In genomic region chr9:65908394-65909300, GRCm38 (mm10) we compare ENCODE assay signal across 8 mouse cellular contexts. TPM values are rescaled to one million over a fixed set of nuclear protein-coding genes. Genes with fewer than 3 reads are reported as not detected.
A peak's percentile ranks its signal among the peaks of the same experiment; 100 is the strongest.
DNase-seq lines count a peak whose midpoint lies in the region; ATAC-seq lines count a peak whose summit lies in the region.

Trip4 (minus strand) TSS chr9:65908794.
Csnk1g1 (plus strand) TSS chr9:65908924.

- peak; percentile 98 for ATAC-seq in megakaryocyte progenitor cell, adult 5-6 weeks (replicated peaks; ENCODE audit: poor library complexity)

- DNase-seq in adipocyte (ENCODE audit: low spot score), result peak; percentile 97
- DNase-seq in embryo, embryonic 10 days (ENCODE audit: low spot score), result peak; percentile 98
- DNase-seq in gastrocnemius, postnatal 10 days, result peak; percentile 91
- peak; percentile 98 for DNase-seq in induced T-regulatory cell, adult 2 months (ENCODE audit: low read depth)
- peak; percentile 95 to 97 for DNase-seq in left cerebral cortex, adult 9 months (ENCODE audit: low spot score in 2 of 2)
- peak; percentile 91 for DNase-seq in right cerebral cortex, postnatal 14 days
- peak; percentile 85 to 94 for DNase-seq in urinary bladder, postnatal 36 days (ENCODE audit: low spot score in 2 of 2)

RNA-seq across cellular contexts. Expression of gene Trip4, which starts in this region (rescaled TPM):
- 10 to 100 TPM; 18.0 to 18.3 TPM for total RNA-seq in gastrocnemius, postnatal 10 days (2021)
- 15.1 and 17.0 TPM in 2 replicates for total RNA-seq in megakaryocyte progenitor cell, adult 5-6 weeks (2015)
- total RNA-seq in megakaryocyte progenitor cell, adult 5-6 weeks (2017), result 18.4 and 21.1 TPM in 2 replicates

RNA-seq across cellular contexts. Expression of gene Csnk1g1, which starts in this region (rescaled TPM):
- total RNA-seq in gastrocnemius, postnatal 10 days (2021), result 10 to 100 TPM in 1 of 2 experiments, 1 to 10 TPM in 1; 7.2 to 12.4 TPM
- total RNA-seq in megakaryocyte progenitor cell, adult 5-6 weeks (2015), result 18.9 and 26.5 TPM in 2 replicates
- 8.7 and 15.6 TPM in 2 replicates for total RNA-seq in megakaryocyte progenitor cell, adult 5-6 weeks (2017)

Comparison
In these comparisons a context has a peak if more than half of its experiments do, and no peak if none do; other contexts are left out.
1. Peak in every context shown above with its lines: DNase-seq and ATAC-seq.